Mouse (Mus musculus) fibroblast of lung, adult 2 months (primary cell): ENCODE results near the gene Rpl23.

Source experiments
- DNase-seq: peaks from one replicate; pipeline ENCODE4 v3.0.0-alpha.2; 2011; ENCODE audit warnings: low read depth

Gene Rpl23

DNA sequence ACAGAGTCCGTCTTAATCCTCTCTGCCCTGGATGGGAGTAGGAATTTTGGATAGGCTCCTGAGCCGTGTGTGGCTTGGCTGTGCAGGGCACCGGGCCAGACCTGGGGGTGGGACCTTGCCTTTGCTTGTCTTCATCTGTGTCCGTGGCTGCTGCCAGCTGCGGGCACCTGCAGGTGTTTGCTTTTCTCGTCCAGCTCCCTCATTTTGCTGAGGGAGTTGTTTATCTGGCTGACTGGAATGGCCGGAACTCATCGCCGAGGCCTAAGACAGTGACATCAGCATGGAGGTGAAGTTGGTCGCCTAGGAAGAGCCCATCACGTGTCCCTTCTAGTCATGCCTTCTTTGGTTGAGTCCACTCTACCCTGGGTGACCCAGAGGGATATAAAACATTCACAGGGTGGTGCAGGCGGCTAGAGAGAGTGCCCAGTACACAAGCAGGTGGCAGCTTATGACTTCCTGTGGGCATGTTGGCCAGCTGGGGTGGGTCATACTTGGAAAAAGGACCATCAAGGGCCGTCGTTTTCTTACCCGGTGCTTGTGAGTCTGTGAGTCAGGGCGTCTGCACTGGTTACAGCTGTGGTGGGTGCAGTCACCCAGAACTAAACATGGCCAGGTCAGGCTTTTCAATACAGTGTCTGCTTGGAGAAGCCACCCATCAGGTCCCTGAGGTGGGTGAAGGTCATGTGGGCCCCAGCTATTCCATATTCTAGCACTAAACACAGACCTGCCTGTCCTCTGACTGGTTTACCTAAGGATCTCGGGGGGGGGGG is 31.7 kb upstream of the Rpl23 start:
- no peak for DNase-seq

DNA sequence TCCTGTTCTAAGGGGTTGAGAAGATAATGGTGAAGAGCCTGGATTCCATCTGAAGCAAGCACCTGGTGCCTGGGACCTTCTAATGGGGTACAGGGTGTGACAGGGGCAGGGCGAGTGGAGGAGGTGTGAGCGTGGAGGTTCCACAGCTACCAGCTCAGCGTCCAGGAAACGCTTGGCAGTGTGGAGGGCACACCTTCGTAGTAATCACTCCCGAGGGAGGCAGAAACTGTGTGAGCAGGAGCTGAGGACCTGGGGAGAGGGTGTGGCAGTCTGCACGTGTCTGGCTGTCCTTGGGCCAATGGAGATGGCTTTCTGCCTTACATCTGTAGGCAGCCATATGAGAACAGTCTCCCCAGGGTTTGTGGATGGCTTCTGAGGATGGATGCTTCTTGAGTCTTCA is 30.8 kb upstream of the Rpl23 start:
- DNase-seq, result no peak

DNA sequence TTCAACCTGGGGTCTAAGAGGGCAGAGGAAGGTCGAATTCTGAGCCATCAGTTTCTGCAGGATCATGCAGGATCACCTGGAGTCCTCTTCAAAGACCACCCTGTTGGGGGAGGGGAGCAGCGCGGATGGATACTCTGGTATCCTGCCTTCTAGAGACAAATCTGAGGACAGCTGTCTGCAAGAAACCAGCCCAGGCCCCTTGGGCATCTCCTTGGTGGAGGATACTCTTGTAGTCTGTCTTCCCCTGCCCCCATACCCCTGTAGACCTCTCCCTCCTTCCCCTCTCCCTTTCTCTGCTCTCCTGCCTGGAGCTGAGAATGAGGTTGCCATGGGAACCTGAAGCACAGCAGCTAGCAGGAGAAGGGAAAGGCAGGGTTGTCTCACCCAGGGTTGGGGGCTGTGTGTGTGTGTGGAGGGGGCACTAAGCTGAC is 30.3 kb upstream of the Rpl23 start:
- DNase-seq, result no peak

DNA sequence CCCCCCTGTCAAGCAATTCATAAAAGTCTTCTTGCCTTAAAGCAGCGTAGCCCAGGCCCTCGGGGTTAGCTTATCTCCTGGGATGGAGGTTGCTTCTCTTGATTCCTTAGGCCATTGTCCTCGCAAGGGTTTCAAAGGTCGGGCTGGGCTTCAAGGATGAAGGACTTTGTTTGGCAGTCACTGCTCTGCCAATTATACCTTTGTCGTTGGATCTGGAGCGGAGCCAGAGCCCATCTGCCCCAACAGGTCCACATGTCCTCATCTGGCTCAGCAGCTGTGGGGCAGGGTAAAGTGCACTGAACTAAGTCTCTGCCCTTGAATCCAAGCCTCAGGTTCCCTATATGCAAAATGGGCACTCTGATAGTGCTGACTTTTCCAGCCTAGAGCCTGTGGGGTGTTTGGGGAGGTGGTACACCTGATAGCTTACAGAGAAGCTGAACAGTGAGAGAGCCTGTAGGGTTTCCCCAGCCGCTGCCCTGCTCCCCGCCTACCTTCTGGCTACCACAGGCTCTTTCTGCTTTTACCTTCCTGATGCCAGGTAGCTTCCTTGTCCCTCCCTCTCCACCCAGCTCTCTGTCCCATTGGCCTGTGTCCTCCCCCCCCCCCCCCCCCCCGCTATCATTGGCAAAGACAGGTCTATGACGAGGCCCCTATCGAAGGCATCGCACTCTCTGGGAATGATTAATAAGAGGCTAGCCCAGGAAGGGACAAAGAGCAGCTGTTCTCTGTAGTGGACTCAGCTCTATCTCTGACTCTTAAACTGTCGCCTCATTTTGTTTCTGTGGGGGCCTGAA is 29.5 kb upstream of the Rpl23 start:
- no peak for DNase-seq

DNA sequence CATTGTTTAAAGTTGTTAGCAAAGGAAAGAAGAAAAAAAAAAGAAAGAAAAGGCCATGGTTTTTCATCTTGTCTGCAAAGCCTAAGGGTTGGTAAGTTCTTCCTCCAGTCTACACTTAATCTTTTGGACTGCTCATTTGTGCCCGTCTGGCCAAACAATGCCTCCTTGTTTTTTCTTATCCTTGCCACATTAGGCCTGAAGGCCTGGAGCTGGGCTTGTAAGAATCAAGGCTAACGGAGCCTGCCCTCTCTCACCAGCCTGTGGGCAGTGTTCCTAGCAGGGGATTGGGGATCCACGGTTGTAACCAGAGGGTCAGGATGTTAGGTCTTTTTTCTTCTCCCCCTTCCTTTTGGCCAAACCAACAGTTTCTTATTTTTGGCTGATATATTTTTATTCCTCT is 28.7 kb upstream of the Rpl23 start:
- no peak for DNase-seq

DNA sequence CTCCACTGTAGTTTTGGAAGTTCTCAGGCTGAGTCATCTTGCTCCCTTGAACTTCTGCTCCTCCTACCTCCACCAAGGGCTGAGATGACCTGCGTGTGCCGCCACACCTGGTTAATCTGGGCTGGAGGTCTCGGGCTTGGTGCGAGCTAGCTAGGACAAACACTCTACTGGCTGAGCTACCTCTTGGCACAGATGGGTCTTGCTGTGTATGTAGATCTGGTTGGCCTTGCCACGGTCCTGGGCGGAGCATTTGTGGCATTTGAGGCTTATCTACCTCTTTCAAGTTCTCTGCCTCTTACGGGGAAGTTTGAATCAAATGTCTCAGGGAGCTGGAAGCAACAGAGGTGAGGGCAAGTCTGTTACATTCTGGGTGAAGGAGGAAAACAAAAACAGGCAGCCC is 28.1 kb upstream of the Rpl23 start:
- DNase-seq, result no peak

DNA sequence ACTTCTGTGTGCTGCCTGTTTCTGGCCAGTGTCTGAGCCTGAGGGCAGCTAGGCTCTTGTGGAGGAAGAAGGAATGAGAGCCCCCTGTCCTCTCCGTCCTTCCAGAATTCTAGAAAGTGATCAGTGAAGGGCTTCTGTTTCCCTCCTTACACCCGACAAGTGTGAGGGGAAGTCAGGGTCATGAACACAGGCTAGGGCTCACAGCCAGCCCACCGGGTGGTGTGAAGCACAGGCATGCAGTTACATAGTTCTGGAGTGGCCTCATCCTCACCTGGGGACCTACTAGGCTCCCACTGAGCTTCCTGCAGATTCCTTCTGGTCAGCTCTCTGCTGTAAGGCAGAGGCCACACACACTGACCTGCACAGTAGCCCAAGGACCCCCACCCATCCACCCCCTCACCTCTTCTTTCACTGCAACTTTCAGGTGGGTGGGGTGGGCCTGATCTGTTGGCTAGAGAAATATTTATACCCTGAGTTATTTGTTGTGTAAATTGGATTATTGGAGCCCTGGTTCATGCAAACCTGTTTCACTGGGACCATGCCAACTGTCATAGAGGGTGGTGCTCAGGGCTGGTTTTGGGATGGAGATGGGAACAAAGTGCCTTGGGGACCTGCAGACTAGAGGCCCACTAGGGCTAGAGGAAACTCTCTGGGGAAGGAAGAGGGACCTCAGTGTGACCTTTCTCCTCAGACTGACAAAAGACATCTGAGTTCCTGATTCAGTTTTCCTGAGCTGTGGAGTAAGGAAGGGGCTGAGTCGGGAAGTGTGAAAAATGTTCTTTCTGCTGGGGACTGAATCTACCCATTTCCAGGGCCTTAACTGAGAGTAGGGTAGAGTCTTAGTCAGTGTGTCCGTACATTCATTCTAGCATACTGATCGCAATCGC is 27.2 kb upstream of the Rpl23 start:
- no peak for DNase-seq

DNA sequence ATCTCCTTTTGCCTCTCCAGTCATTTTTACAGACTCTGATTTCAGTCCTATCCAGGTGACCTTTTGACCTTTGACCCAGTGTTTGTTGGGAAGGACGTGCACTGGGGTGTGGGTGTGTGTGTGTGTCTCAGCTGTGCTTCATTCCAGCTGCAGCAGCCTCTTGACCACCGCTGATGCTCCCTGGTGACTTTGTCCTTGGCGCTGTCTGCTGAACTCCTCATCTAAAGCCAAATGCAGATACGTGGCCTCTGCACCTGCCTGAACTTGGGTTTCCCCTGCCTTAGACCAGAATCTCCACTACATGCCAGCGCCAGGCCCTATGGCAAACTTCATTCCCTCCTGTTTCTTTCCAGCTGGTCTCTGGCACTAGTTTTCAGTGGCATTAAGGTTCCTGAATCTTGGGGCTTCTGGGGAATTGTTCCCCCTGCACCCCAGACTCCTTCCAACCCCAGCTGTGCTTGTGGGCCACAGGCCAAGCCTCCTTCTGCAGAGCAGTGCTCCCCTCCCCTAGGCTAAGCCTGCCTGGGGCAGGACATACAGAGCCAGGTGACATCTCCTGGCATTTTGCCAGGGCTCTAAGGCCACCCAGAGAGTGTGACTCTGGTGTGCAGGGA is 26.5 kb upstream of the Rpl23 start:
- no peak for DNase-seq

DNA sequence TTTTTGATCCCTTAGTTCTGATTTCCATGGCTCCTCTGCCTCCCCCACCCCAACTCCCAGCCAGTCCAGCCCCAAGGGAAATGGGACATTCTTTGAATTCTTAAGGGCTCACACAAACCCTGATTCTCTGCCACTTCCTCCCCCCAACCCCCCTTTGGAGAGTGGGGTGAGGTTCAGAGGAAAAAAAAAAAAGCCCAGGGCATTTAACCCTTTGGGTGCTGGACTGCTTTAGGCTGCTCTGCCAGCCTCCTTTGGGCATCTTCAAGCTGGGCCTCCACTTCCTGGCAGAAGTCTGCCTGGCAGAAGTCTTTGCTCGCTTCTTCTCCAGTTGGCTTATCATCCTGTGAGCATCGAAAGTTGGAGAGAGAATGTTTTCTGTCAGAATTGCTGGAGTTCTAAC is 25.9 kb upstream of the Rpl23 start:
- DNase-seq, result no peak

DNA sequence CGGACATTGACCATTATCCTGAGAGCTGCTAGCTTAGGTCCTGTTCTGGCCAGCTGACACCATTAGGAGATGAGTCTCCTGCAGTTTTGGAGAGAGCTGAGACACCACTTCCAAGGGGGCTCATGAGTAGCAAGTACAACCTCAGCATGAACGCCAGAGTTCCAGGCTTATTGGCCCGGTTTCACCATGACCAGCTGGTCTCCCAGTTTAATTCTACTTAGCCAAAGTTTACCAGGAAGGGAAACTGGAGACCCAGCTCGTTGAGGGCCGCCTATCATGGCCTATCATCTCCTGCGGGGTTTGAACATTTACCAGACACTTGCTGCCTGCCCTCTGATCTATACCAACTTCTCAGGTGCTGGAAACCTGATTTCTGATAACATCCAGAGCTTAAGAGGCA is 25.4 kb upstream of the Rpl23 start:
- no peak for DNase-seq

DNA sequence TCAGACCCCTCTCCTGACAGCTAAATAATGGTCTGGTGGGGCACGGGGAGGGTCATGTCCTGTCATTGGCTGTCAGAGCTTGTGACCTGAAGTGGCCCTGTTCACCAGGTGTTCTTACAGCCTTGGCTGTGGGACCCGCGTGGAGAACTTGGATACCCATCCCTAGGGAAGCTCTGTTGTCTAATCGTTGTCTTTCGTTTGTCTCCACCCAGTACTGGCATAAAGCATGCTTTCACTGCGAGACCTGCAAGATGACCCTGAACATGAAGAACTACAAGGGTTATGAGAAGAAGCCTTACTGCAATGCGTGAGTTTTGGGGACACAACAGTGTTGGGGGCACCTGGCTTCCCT is 24.4 kb upstream of the Rpl23 start:
- DNase-seq, result no peak

DNA sequence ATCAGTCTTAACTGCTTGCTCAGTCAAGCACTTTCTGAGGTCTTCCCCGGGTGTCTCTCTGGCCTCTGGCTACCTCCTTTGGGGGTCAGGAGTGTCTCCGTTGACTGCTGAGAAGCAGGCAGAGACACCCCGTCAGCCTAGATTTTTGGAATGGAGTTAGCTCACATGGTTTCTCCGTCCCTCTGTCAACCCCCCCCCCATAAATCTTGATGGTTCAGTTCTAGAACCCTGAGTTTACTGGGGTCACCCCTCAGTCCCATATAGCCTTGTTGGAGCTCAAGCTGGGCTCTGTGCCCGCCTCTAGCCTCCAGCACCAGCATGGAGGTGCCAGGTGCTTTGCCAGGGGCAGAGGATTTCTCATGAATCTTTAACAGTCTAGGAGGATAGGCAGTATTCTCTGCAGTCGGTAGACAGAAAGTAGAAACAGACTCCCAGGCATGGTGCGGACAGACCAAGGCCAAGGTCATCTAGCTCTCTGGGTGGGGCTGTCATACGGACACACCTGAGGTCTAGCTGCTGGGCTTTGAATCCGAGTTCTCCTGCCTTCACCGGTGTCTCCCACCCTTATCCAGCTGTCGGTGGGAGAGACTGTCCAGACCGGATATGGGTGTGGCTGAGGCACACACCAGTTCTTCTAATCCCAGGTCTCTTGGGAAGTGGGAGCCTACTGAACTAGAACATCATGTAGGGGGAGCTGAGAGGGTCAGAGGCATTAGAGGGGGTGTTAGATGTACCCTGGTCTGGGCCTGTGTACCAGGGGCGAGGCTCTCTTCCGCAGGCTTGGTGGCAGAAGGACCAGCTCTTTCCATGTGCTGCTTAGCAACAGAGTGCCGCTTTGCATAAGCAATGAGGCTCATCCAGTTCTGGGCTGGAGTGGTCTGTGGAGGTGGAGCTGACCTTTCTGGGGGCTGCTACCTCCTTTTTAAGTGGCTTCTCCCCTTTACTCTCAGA is 23.7 kb upstream of the Rpl23 start:
- DNase-seq, result no peak

DNA sequence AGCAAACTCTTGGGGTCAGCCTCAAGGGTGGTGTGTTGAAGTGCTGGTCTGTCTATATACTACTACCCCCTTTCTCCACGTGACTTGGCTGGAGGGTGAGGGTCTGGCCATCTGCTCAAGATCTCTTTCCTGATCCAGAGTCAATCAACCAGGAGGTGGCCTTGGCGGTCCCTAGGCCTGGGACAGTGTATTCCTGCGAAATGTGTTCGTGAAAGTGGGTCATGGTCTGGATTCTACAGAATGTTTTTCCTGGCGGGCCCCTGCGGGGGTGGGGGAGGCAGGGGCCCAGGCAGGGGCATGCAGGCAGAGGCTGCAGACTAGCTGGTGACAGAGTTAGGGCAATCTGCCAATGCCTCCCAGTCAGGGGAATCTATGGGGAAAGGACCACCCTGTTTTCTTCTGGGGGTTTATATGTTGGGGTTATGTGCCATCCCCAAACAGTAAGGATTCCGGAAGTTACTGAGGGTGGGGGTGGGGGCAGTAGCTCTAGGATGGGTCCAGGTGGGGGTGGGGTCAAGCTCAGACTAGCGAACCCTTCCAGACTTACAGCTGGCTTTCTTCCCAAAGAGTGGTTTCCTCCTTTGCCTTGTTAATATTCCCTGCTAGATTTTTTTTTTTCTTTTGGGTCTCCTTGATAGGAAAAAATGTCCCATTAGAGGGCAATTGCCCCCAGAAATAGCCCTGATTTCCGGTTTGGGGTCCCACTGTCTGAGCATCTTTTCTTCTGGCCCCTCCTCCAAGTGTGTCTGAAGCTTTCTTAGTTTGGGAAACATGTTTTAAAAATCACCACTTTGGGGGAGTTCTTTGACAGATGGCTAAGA is 22.8 kb upstream of the Rpl23 start:
- DNase-seq, result no peak

DNA sequence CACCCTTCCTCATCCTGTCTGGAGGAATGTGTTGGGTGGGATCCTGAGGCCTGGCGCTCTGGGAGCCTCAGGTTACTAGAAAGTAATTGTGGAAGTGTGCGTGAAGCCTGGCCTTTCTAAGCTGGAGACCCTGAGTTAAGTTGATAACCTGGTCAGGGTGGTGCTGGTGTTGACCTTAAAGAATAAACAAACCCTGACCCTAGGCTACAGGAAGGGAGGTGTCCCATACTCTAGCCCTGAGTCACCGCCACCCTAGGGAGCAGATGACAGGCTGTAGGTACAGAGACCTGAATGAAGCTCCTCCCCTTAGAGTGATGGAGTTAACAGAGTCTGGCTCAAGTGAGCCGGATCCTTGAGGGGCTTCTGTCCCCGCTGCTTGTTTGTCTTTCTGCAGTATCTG is 21.6 kb upstream of the Rpl23 start:
- no peak for DNase-seq

DNA sequence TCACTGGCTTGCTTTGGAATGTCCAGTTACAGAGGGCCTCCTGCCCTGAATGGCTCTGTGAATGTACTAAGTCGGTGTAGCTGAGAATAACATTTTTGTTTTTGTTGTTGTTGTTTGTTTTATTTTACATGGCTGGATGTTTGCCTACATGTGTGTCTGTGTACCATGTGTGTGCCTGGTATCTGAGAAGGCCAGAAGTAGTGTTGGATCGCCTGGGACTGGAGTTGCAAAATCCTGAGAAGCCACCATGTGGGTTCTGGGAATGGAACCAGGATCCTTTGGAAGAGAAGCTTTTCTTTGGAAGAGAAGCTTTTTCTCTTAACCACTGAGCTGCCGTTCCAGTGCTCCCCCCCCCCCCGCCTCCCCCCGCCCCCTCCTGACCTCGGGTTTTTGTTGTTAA is 20.3 kb upstream of the Rpl23 start:
- no peak for DNase-seq

DNA sequence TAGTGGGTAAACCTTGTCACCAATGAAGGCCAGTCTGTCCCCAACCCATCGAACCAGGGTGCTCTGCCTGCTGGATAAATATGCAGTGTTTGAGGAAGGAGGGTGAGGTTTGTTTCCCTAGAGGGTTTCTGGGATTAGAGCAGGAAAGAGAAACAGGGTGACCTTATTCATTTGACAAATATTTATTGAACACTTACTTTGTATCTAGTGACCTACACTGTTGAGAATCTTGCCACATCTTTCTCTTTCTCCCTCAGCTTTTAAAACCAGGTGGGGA is 19.9 kb upstream of the Rpl23 start:
- no peak for DNase-seq

DNA sequence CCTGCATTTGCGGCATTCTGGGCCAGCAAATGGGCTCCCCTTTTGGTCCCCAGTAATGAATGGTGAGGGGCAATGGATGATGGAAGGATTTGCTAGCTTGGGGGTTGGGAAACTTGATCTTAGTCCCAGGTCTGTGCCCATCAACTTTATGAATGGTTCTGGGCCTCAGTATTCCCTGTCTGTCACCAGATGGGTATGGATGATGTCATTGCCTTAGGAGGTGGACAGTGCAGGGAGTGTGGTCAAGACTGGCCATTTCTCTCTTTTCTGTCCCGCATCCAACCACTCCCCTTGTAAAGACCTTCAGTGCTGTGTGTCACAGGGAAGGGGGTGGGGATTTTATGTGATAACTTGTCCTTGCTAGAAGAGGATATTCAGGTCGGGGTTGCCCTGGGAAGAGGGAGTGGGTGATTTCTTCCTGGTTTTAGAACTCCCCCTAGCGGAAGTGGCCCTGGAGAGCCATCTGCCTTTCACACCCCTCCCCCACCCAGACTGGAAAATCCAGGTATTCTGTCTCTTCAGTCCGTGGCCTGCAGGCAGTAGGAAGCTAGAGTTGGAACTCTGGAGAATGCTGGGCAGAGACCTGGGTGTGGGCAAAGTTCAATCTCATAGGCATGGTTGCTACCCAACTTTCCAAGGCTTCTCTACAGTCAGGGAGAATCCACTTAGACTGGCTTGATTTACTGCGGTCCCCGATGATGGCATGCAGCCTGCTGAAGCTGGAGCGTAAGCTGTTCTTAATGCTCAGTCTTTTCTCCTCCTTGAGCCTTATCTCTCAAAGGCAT is 19.4 kb upstream of the Rpl23 start:
- DNase-seq, result no peak

DNA sequence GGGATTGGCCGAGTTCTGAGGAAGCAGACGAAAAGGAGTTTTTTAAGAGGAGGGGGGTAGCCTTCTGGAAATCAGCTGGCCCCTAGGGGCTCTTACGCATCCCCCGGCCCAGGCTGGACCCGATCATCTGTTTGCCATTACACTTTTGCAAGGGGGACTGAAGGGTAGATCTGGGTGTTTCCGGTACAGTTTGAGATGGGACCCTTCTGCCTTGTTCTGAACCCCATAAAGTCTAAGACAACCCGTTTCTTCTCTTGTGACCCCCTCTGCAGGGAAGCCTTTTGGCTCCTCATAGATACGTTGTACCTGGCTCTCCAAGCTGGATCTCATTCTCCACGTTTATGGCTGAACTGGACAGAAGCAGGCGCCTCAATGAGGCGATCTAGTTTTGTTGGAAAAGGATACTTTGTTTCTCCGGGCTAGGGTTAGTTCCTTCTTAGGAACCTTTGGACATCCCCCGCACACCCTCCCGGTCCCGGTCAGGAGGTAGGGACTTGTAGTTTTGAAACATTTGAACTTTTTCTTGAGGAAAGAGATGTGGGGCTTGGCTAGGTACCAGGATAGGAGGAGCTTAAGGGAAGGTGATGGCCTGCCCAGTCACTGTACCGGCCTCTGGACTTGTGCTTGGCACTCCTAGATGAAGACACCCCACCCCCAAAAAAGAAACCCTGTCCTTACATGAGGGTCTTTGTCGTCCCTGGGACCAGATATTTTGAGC is 18.6 kb upstream of the Rpl23 start:
- no peak for DNase-seq
